ENCODE assay signal across 8 mouse cellular contexts in the genomic region with DNA sequence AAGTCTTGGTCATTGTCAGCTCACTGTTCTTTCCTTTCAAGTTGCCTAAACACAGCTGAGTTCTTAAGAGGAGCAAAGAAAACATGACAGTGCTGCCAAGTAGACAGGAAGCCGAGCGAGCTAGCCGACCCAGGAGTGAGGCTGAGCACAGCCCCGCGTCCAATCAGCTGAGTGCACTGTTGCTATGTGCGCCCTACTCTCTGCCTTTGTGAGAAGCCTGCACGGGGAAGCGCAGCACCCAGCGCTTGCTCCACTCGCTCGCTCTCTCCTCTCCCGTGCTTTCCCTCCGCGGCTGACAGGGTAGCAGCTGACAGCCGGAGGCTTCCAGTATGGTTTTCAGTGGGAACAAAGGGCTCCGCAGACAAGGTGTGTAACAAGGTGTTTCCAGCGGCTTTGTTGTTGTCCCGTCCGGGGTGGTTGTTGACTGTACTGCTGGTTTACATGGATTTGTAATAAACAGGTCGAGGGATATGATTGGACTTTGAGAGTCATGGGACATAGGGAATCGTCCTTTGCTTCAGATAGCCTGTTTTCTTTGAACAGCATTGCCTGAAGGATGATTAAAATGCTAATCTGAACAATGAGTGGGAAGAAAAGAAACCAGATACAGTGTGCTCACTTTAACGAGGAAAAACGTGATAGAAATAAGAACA. TPM values are rescaled to one million over a fixed set of nuclear protein-coding genes. Genes with fewer than 3 reads are reported as not detected.
DNase-seq lines count a peak whose midpoint lies in the region; ATAC-seq and TF ChIP-seq lines count a peak whose summit lies in the region.

No protein-coding gene starts in this region.

- H3K27me3 ChIP-seq in Patski, result no peaks in the 10 kb centered on the region
- no peaks in the 10 kb centered on the region for H3K27me3 ChIP-seq in hindbrain, embryonic 14.5 days (ENCODE audit: control insufficient read depth, insufficient read depth, low read length)

- CTCF ChIA-PET in Patski (lab: Charles Lee), result interaction anchor here (1.2 to 3.3 kb wide), 3 partner anchors 15 to 24 kb away, joined by 3 to 10 read pairs (median 3); no protein-coding TSS in a partner anchor

- H3K9ac ChIP-seq in hindbrain, embryonic 14.5 days, result peak overlapping the region; percentile 82

- peak; percentile 59 for DNase-seq in Patski (ENCODE audit: low read depth, low spot score)
- DNase-seq in cerebellum, postnatal 10 days, result peak; percentile 90 to 91
- peak; percentile 90 to 92 for DNase-seq in frontal cortex, postnatal 36 days (ENCODE audit: low spot score in 2 of 2)
- DNase-seq in hindbrain, embryonic 14.5 days (ENCODE audit: low spot score), result peak; percentile 85
- peak; percentile 75 to 82 for DNase-seq in layer of hippocampus, postnatal 25 days (ENCODE audit: extremely low spot score in 1 of 2, low spot score in 1 of 2)
- peak; percentile 86 for DNase-seq in lung, postnatal 14 days
- DNase-seq in ovary, postnatal 36 days (ENCODE audit: low spot score), result peak; percentile 88
- DNase-seq in thymus, postnatal 14 days, result peak; percentile 91

- ATAC-seq in Patski, result peak; percentile 100
- peak; percentile 99 for ATAC-seq in hindbrain, embryonic 14.5 days (ENCODE audit: low FRiP score)

- H3K36me3 ChIP-seq in hindbrain, embryonic 14.5 days (replicated peaks; ENCODE audit: control insufficient read depth, insufficient read depth), result no peaks in the 10 kb centered on the region

- no peak for TF ChIP-seq CTCF in Patski (IDR thresholded peaks at IDR 0.05)

- H3K4me3 ChIP-seq in hindbrain, embryonic 14.5 days (replicated peaks; ENCODE audit: low read length), result peak overlapping the region; percentile 54

- no peaks in the 10 kb centered on the region for H3K9me3 ChIP-seq in hindbrain, embryonic 14.5 days (ENCODE audit: control insufficient read depth, low read length)

- under 1% methylated on average over 23 of the region's 23 CpGs for WGBS in hindbrain, embryonic 14.5 days

- peaks cover 48% of the 10 kb centered on the region for H3K4me1 ChIP-seq in hindbrain, embryonic 14.5 days (replicated peaks; ENCODE audit: control insufficient read depth, insufficient read depth, low read length)

- in situ Hi-C loops in Patski (cut with MboI; ENCODE audit: low pct_unique_long_range_greater_than_20kb), result no loop called here

- POLR2A ChIA-PET in Patski (lab: Charles Lee), result interaction anchor here (0.7 kb wide), 1 partner anchor 67 kb away, joined by 3 read pairs; no protein-coding TSS in a partner anchor

- peak overlapping the region; percentile 98 for H3K27ac ChIP-seq in hindbrain, embryonic 14.5 days

- H3K4me2 ChIP-seq in hindbrain, embryonic 14.5 days (replicated peaks), result peak overlapping the region; percentile 82

RNA-seq across cellular contexts. Expression of a gene that starts 23.4 kb away (rescaled TPM):
- polyA plus RNA-seq in Patski (2021), result 14.3 TPM
- 26.3 and 28.1 TPM in 2 replicates for polyA plus RNA-seq in hindbrain, embryonic 14.5 days (2014; fragmentation: Nextera tagmentation; extraction: Ambion mirVana)
- 10 to 100 TPM; 45.3 to 52.1 TPM for total RNA-seq in layer of hippocampus, postnatal 25 days (2021)

Comparison
In these comparisons a context has a peak if more than half of its experiments do, and no peak if none do; other contexts are left out.
1. Peak in every context shown above with its lines: DNase-seq, ATAC-seq, H3K4me3 ChIP-seq and H3K27ac ChIP-seq.